19 mouse cellular contexts compared by ENCODE assay signal in the genomic region with DNA sequence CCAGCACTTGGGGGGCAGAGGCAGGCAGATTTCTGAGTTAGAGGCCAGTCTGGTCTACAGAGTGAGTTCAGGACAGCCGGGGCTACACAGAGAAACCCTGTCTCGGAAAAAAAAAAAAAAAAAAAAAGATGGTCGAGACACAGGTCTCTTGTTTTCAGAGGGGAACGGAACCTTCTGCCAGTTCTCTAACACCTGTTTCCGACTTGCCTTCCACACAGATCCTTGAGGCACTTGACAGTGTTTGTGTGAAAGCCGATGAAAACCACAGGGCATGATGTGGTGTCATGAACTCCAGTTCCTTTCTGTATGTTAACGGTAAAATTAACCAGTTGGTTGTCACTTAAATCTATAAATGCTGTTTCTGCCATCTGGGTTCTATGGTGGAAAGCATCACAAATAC. TPM values are rescaled to one million over a fixed set of nuclear protein-coding genes. Genes with fewer than 3 reads are reported as not detected.
A peak's percentile ranks its signal among the peaks of the same experiment; 100 is the strongest.
DNase-seq lines count a peak whose midpoint lies in the region; ATAC-seq and TF ChIP-seq lines count a peak whose summit lies in the region.
"Had no signal": no experiment of that assay in that cellular context is flagged by ENCODE, and none has a peak within 500 bp of the region (broad histone marks: within the 10 kb centered on the region; RNA-seq: fewer than 3 reads in every experiment).

No protein-coding gene starts in this region.

- WGBS in thymus, adult 2 months, result 6% methylated on average over 7 of the region's 7 CpGs

- peak overlapping the region; percentile 32 for H3K4me3 ChIP-seq in thymus, adult 2 months (ENCODE audit: control insufficient read depth, insufficient read depth, low read length)
- H3K4me3 ChIP-seq: embryonic facial prominence, embryonic 13.5 days; forebrain, embryonic 10.5 days; heart, embryonic 15.5 days; limb, embryonic 12.5 days; myocyte had no signal

- DNase-seq in CD4-positive helper T cell, adult 2 months (ENCODE audit: low read depth, low spot score), result peak; percentile 70
- DNase-seq in CD8-positive naive resting alpha-beta T cell, adult 2 months (ENCODE audit: low read depth in 2 of 2, low spot score in 2 of 2), result peak; percentile 29 to 35
- DNase-seq in thymus, adult 2 months, result peak; percentile 67
- DNase-seq in cerebellum, adult 18-20 months, result no peak
- DNase-seq in adrenal gland, postnatal 25 days, result no peak
- DNase-seq: adrenal gland, postnatal 36 days; cerebellum, postnatal 36 days; gastrocnemius, postnatal 36 days; layer of hippocampus, postnatal 36 days; lung, adult 18-20 months had no signal

- no peak for TF ChIP-seq POLR2A in thymus, adult 2 months (IDR thresholded peaks at IDR 0.05; ENCODE audit: control insufficient read depth, extremely low read depth, insufficient read depth, low read length, poor library complexity)

- TF ChIP-seq CTCF in thymus, adult 2 months (IDR thresholded peaks at IDR 0.05; ENCODE audit: borderline replicate concordance, control insufficient read depth, extremely low read depth, insufficient read depth, low read length, poor library complexity), result no peak

- peak overlapping the region; percentile 100 for H3K27ac ChIP-seq in thymus, adult 2 months (ENCODE audit: control insufficient read depth, insufficient read depth, low read length)
- H3K27ac ChIP-seq: embryonic facial prominence, embryonic 13.5 days; forebrain, embryonic 10.5 days; heart, embryonic 15.5 days; hindbrain, postnatal 0 days; kidney, postnatal 0 days; limb, embryonic 12.5 days had no signal

- peaks cover 5% of the 10 kb centered on the region; the same call in 1 of the 2 replicates for H3K36me3 ChIP-seq in thymus, adult 2 months (ENCODE audit: control insufficient read depth, insufficient read depth, low read length)

- H3K27me3 ChIP-seq in thymus, adult 2 months (ENCODE audit: control insufficient read depth, insufficient read depth, low read length), result no peaks in the 10 kb centered on the region
- H3K27me3 ChIP-seq: embryonic facial prominence, embryonic 13.5 days; heart, embryonic 15.5 days; limb, embryonic 12.5 days had no signal

- H3K4me1 ChIP-seq in thymus, adult 2 months (replicated peaks; ENCODE audit: control insufficient read depth, insufficient read depth, low read length), result peaks cover 40% of the 10 kb centered on the region

- ATAC-seq in inflammation-experienced regulatory T-cells, adult 6 months, result peak; percentile 48
- ATAC-seq in megakaryocyte-erythroid progenitor cell, adult 5-6 weeks (replicated peaks; ENCODE audit: low FRiP score, low TSS enrichment, poor library complexity, severe bottlenecking), result no peak
- ATAC-seq: hindbrain, postnatal 0 days had no signal

RNA-seq across cellular contexts. Expression of gene Tapt1, which starts 6.0 kb away (rescaled TPM):
- polyA plus RNA-seq in inflammation-experienced regulatory T-cells, adult 6 months (2017; shearing (Covaris generic)), result 10 to 100 TPM in 2 of 3 experiments, 1 to 10 TPM in 1; 9.4 to 17.1 (median 15.0) TPM
- 204 and 242 TPM in 2 replicates for polyA plus RNA-seq in thymus, adult 2 months (2012; rRNA removed)
- 43.9 and 56.9 TPM in 2 replicates for total RNA-seq in adrenal gland, postnatal 25 days (2021)
- 111 and 116 TPM in 2 replicates for total RNA-seq in megakaryocyte-erythroid progenitor cell, adult 5-6 weeks (2014; fragmentation: Nextera tagmentation)
- total RNA-seq in megakaryocyte-erythroid progenitor cell, adult 5-6 weeks (2017), result 125 and 173 TPM in 2 replicates

Comparison
In these comparisons a context has a peak if more than half of its experiments do, and no peak if none do; other contexts are left out.
1. DNase-seq: peak in CD4-positive helper T cell, adult 2 months (single experiment), CD8-positive naive resting alpha-beta T cell, adult 2 months (2 of 2) and thymus, adult 2 months (single experiment); none in cerebellum, adult 18-20 months (0 of 2) and adrenal gland, postnatal 25 days (single experiment).